Mouse (Mus musculus) heart, adult 10 weeks (tissue): Measurements from ENCODE around the gene Naa20. TPM values are rescaled to one million over a fixed set of nuclear protein-coding genes. Genes with fewer than 3 reads are reported as not detected.

Experiments
- polyA plus RNA-seq: library from polyadenylated mRNA; stranded (reverse); fragments of 350-450 nt; fragmentation: Illumina TruSeq; extraction: RNeasy Lipid Tissue Mini Kit (QIAGEN cat#74804); gene quantifications from one replicate; pipeline ENCODE4 v1.2.3, GENCODE M21; 2014; ENCODE audit warnings: low read depth, low replicate concordance

Naa20 gene
- polyA plus RNA-seq, result 126 TPM

GRCm38 (mm10) chr2:145901861-145902260 lies at the start of gene Naa20:
Gene Naa20, plus strand, starts transcription at chr2:145902099.

DNA sequence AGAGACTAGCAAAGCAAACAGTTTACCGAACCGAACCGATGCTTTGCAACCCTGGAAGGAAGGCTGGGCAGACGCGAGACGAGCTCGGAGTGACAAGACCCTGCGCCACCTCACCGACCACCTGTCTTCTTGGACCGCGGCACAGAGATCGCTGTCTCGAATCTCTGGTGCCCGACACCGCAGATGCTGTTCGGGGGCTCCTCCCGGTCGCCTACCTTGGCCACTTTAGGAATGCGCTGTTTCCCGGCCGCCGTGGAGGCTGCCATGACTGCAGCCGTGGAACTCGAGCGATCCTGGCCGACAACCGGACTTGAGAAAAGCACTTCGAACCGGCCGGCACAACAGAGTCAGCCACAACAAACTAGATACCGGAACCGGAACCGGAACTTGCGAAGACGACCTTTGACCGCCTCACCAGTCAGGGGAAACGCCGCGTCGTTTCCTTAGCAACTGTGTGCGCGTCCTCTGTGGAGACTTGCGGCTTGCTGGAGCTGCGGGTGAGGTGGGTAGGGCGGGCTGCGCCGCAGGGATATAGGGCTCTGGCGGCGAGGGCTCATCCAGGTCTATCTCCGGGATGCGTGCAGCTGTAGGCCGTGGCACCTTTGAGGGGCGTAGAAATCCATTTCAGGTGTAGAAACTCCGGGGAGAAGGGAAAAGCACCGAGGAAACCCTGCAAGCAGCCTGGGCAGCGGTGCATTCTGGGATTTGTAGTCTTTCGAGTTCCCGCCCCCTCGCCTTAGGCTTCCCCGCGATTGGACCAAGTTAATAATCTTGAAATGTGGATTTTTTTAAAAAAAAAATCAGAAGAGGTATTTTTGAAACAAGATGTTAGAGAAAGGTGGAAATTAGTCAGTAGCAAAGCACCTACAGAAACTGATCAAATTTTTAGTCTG lies 32.7 kb downstream of the Naa20 start, which contains the start of the genes Cfap61 and Crnkl1:
TSS of gene Cfap61 (plus strand) at position 446 of the 893 bp plus-strand sequence.
TSS of gene Crnkl1 (minus strand) at position 676 of the 893 bp plus-strand sequence.

Other genes starting within 250 kb of the Naa20 start
- 16.7 TPM for gene Rin2, start 226.9 kb upstream of the Naa20 start, polyA plus RNA-seq
- 1.6 TPM for gene Cfap61, start 32.7 kb downstream of the Naa20 start, polyA plus RNA-seq
- gene Crnkl1, start 32.9 kb downstream of the Naa20 start, polyA plus RNA-seq, result 16.6 TPM